ENCODE assay signal across 8 mouse cellular contexts in the genomic region with DNA sequence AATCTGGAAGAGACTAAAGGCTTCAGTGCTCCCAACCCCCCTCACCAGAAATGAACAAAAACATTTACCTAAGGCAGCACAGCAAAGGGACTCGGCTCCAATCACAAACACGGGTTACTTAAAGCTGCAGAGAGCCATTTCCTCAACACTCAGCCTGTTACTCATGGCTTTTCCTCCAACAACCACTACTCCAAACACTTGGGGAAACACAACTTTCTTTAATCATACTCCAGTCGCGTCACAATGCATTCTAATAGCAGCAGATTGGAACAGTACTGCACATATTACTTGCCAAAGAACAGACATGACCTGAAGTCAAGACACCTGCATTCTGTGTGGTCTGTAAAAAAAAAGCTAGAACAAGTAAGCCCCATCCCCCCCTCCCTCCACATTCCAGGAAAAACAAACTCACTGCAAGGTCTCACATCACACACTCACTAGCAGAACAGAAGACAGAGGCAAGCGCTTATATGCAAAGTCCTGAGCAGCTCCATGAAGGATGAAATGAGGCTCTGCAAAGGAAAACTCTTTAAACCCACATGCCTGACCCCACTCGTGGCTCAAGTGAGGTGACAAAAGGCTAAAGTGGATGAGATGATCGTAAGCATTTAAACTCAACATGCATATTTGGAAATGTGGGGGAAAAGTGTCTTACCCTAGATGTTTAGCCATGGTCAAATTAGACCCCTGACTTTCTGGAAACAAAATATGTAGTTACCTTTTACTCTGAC. TPM values are rescaled to one million over a fixed set of nuclear protein-coding genes. Genes with fewer than 3 reads are reported as not detected.
A peak's percentile ranks its signal among the peaks of the same experiment; 100 is the strongest.
DNase-seq lines count a peak whose midpoint lies in the region; ATAC-seq and TF ChIP-seq lines count a peak whose summit lies in the region.

No protein-coding gene starts in this region.

- H3K9ac ChIP-seq in hindbrain, embryonic 16.5 days (ENCODE audit: low read depth, low read length): peak overlapping the region; percentile 68
- H3K9ac ChIP-seq in midbrain, embryonic 15.5 days: peak overlapping the region; percentile 47

- H3K4me3 ChIP-seq in cerebellum, adult 2 months (replicated peaks; ENCODE audit: insufficient read depth, low read depth, low read length): peak overlapping the region; percentile 83
- peak overlapping the region; percentile 31; the same call in 1 of the 2 replicates for H3K4me3 ChIP-seq in thymus, adult 2 months (ENCODE audit: control insufficient read depth, insufficient read depth, low read length)
- peak overlapping the region; percentile 97 for H3K4me3 ChIP-seq in hindbrain, embryonic 16.5 days (ENCODE audit: low read length)
- H3K4me3 ChIP-seq in midbrain, embryonic 15.5 days: peak overlapping the region; percentile 80

- peak in 1 of 2 experiments; percentile 27 for DNase-seq in cerebellum, adult 2 months
- no peak for DNase-seq in thymus, adult 2 months
- DNase-seq in thymus, postnatal 36 days: no peak
- no peak for DNase-seq in gastrocnemius, postnatal 14 days
- DNase-seq in spleen, adult 18-20 months: no peak

- TF ChIP-seq CTCF in cerebellum, adult 2 months (IDR thresholded peaks at IDR 0.05; ENCODE audit: borderline replicate concordance, insufficient read depth, low read depth, low read length): no peak
- no peak for TF ChIP-seq CTCF in thymus, adult 2 months (IDR thresholded peaks at IDR 0.05; ENCODE audit: borderline replicate concordance, control insufficient read depth, extremely low read depth, insufficient read depth, low read length, poor library complexity)

- H3K27ac ChIP-seq in cerebellum, adult 2 months (ENCODE audit: insufficient read depth, low read length): no peak overlapping the region
- H3K27ac ChIP-seq in thymus, adult 2 months (ENCODE audit: control insufficient read depth, insufficient read depth, low read length): no peak overlapping the region
- 0 out of 2 replicates have a peak overlapping the region, but pooled peaks have one; percentile 44 for H3K27ac ChIP-seq in hindbrain, embryonic 16.5 days (ENCODE audit: low read depth, low read length)
- no peak overlapping the region; the same call in 1 of the 2 replicates for H3K27ac ChIP-seq in midbrain, embryonic 15.5 days

- no peak for ATAC-seq in cerebellum, adult (ENCODE audit: insufficient number of reproducible peaks, low FRiP score, low TSS enrichment)
- no peak for ATAC-seq in hindbrain, embryonic 16.5 days
- no peak for ATAC-seq in midbrain, embryonic 15.5 days (replicated peaks)

- intact Hi-C loops in gastrocnemius, postnatal 14 days (cut with DNase I; ENCODE audit: low total_unique reads): no loop called here

- H3K9me3 ChIP-seq in hindbrain, embryonic 16.5 days (ENCODE audit: control insufficient read depth, low read length): no peaks in the 10 kb centered on the region
- H3K9me3 ChIP-seq in midbrain, embryonic 15.5 days: no peaks in the 10 kb centered on the region

- peaks cover 12% of the 10 kb centered on the region for H3K4me1 ChIP-seq in cerebellum, adult 2 months (ENCODE audit: control insufficient read depth, insufficient read depth, low read length)
- peaks cover 13% of the 10 kb centered on the region; the same call in 1 of the 2 replicates for H3K4me1 ChIP-seq in thymus, adult 2 months (replicated peaks; ENCODE audit: control insufficient read depth, insufficient read depth, low read length)
- H3K4me1 ChIP-seq in hindbrain, embryonic 16.5 days (ENCODE audit: control insufficient read depth, insufficient read depth, low read depth, low read length): peaks cover 36% of the 10 kb centered on the region
- H3K4me1 ChIP-seq in midbrain, embryonic 15.5 days: peaks cover 36% of the 10 kb centered on the region

- no peak for TF ChIP-seq POLR2A in cerebellum, adult 2 months (IDR thresholded peaks at IDR 0.05; ENCODE audit: borderline replicate concordance, insufficient read depth, low read length)
- TF ChIP-seq POLR2A in thymus, adult 2 months (IDR thresholded peaks at IDR 0.05; ENCODE audit: control insufficient read depth, extremely low read depth, insufficient read depth, low read length, poor library complexity): no peak

- 0% methylated on average over 7 of the region's 7 CpGs for WGBS in cerebellum, adult 2 months
- WGBS in thymus, adult 2 months: 10% methylated on average over 7 of the region's 7 CpGs
- WGBS in hindbrain, embryonic 16.5 days: 6% methylated on average over 7 of the region's 7 CpGs
- WGBS in midbrain, embryonic 15.5 days: 11% methylated on average over 7 of the region's 7 CpGs

- peaks cover 39% of the 10 kb centered on the region for H3K36me3 ChIP-seq in thymus, adult 2 months (ENCODE audit: control insufficient read depth, insufficient read depth, low read length)
- peaks cover 22% of the 10 kb centered on the region for H3K36me3 ChIP-seq in hindbrain, embryonic 16.5 days (ENCODE audit: control insufficient read depth, insufficient read depth, low read length)
- H3K36me3 ChIP-seq in midbrain, embryonic 15.5 days (replicated peaks): peaks cover 10% of the 10 kb centered on the region

- H3K27me3 ChIP-seq in cerebellum, adult 2 months (ENCODE audit: control insufficient read depth, insufficient read depth, low read length): no peaks in the 10 kb centered on the region
- H3K27me3 ChIP-seq in thymus, adult 2 months (ENCODE audit: control insufficient read depth, insufficient read depth, low read length): no peaks in the 10 kb centered on the region
- H3K27me3 ChIP-seq in hindbrain, embryonic 16.5 days (replicated peaks; ENCODE audit: control insufficient read depth, insufficient read depth, low read length): no peaks in the 10 kb centered on the region
- H3K27me3 ChIP-seq in midbrain, embryonic 15.5 days (replicated peaks): no peaks in the 10 kb centered on the region

- H3K4me2 ChIP-seq in hindbrain, embryonic 16.5 days (ENCODE audit: low read length): peak overlapping the region; percentile 98
- H3K4me2 ChIP-seq in midbrain, embryonic 15.5 days: peak overlapping the region; percentile 89

RNA-seq across cellular contexts. Expression of gene Scyl1, which starts 26.3 kb away (rescaled TPM):
- polyA plus RNA-seq in cerebellum, adult 2 months (2012; rRNA removed): 158 and 170 TPM in 2 replicates
- polyA plus RNA-seq in thymus, adult 2 months (2012; rRNA removed): 107 and 113 TPM in 2 replicates
- 83.2 and 93.9 TPM in 2 replicates for polyA plus RNA-seq in hindbrain, embryonic 16.5 days (2015; fragmentation: Nextera tagmentation; extraction: Ambion mirVana)
- 87.6 and 94.7 TPM in 2 replicates for polyA plus RNA-seq in midbrain, embryonic 15.5 days (2015; fragmentation: Nextera tagmentation; extraction: Ambion mirVana)
- total RNA-seq in gastrocnemius, postnatal 14 days (2021): 10 to 100 TPM; 56.8 to 64.9 TPM

RNA-seq across cellular contexts. Expression of gene Ltbp3, which starts 56.8 kb away (rescaled TPM):
- 165 and 175 TPM in 2 replicates for polyA plus RNA-seq in cerebellum, adult 2 months (2012; rRNA removed)
- 29.5 and 37.7 TPM in 2 replicates for polyA plus RNA-seq in thymus, adult 2 months (2012; rRNA removed)
- polyA plus RNA-seq in hindbrain, embryonic 16.5 days (2015; fragmentation: Nextera tagmentation; extraction: Ambion mirVana): 11.6 and 15.4 TPM in 2 replicates
- polyA plus RNA-seq in midbrain, embryonic 15.5 days (2015; fragmentation: Nextera tagmentation; extraction: Ambion mirVana): 8.2 and 12.6 TPM in 2 replicates
- total RNA-seq in gastrocnemius, postnatal 14 days (2021): 10 to 100 TPM; 57.0 to 66.4 TPM

Comparison
In these comparisons a context has a peak if more than half of its experiments do, and no peak if none do; other contexts are left out.
1. H3K4me3 ChIP-seq: peak in every context shown above with its lines; median percentile 97 in hindbrain, embryonic 16.5 days; 83 in cerebellum, adult 2 months; 80 in midbrain, embryonic 15.5 days; 31 in thymus, adult 2 months.